ENCODE assay signal across 8 mouse cellular contexts in genomic region chr17:35700371-35700961, GRCm38 (mm10). TPM values are rescaled to one million over a fixed set of nuclear protein-coding genes. Genes with fewer than 3 reads are reported as not detected.
DNase-seq lines count a peak whose midpoint lies in the region; ATAC-seq and TF ChIP-seq lines count a peak whose summit lies in the region.

No protein-coding gene starts in this region.

- H3K27me3 ChIP-seq in intestine, postnatal 0 days (replicated peaks; ENCODE audit: control insufficient read depth, insufficient read depth, low read length), result no peaks in the 10 kb centered on the region
- H3K27me3 ChIP-seq in midbrain, embryonic 10.5 days (ENCODE audit: low read depth, poor library complexity, severe bottlenecking), result peaks cover 23% of the 10 kb centered on the region; the same call in 1 of the 2 replicates
- H3K27me3 ChIP-seq in spleen, adult 2 months (ENCODE audit: control insufficient read depth, insufficient read depth, low read length), result peaks cover 22% of the 10 kb centered on the region

- H3K9me3 ChIP-seq in intestine, postnatal 0 days (ENCODE audit: control insufficient read depth), result no peaks in the 10 kb centered on the region
- peaks cover 5% of the 10 kb centered on the region for H3K9me3 ChIP-seq in midbrain, embryonic 10.5 days (replicated peaks)

- peak; percentile 27 for TF ChIP-seq CTCF in intestine, postnatal 0 days (IDR thresholded peaks at IDR 0.05; ENCODE audit: low read depth)
- no peak for TF ChIP-seq CTCF in spleen, adult 2 months (IDR thresholded peaks at IDR 0.05; ENCODE audit: extremely low read depth, insufficient read depth, insufficient read length, insufficient replicate concordance)

- WGBS in intestine, postnatal 0 days, result 2% methylated on average over 37 of the region's 66 CpGs
- under 1% methylated on average over 65 of the region's 66 CpGs for WGBS in midbrain, embryonic 10.5 days
- WGBS in spleen, adult 2 months, result 2% methylated on average over 46 of the region's 66 CpGs

- peak overlapping the region; percentile 59 for H3K4me3 ChIP-seq in intestine, postnatal 0 days (ENCODE audit: low read depth, low read length)
- H3K4me3 ChIP-seq in midbrain, embryonic 10.5 days, result peak overlapping the region; percentile 84
- peak overlapping the region; percentile 53 for H3K4me3 ChIP-seq in spleen, adult 2 months (ENCODE audit: extremely low read depth, insufficient read depth, insufficient read length)

- H3K9ac ChIP-seq in intestine, postnatal 0 days (ENCODE audit: low read depth, low read length), result peak overlapping the region; percentile 56

- H3K4me2 ChIP-seq in intestine, postnatal 0 days (replicated peaks; ENCODE audit: low read depth), result peak overlapping the region; percentile 91

- intact Hi-C loops in left cerebral cortex, postnatal 36 days (cut with DNase I), result no loop called here

- peak; percentile 79 for DNase-seq in adipocyte (ENCODE audit: low spot score)
- peak; percentile 62 for DNase-seq in embryo, embryonic 10 days (ENCODE audit: low spot score)
- DNase-seq in left cerebral cortex, postnatal 36 days (ENCODE audit: low spot score in 2 of 2), result peak; percentile 81 to 88
- DNase-seq in midbrain, embryonic 10.5 days (ENCODE audit: low spot score), result peak; percentile 66
- peak in 1 of 2 experiments; percentile 25 for DNase-seq in spleen, adult 2 months (ENCODE audit: low read depth in 1 of 2, low spot score in 2 of 2)
- DNase-seq in B cell, adult 2 months, result no peak

- 0 out of 2 replicates have a peak, but pooled peaks have one; percentile 26 for ATAC-seq in granulocyte monocyte progenitor cell, adult 5-6 weeks (replicated peaks; ENCODE audit: poor library complexity, severe bottlenecking)
- peak; percentile 60 for ATAC-seq in intestine, postnatal 0 days

- H3K4me1 ChIP-seq in intestine, postnatal 0 days (replicated peaks; ENCODE audit: control insufficient read depth, insufficient read depth, low read length), result peaks cover 23% of the 10 kb centered on the region
- H3K4me1 ChIP-seq in midbrain, embryonic 10.5 days, result peaks cover 72% of the 10 kb centered on the region
- H3K4me1 ChIP-seq in spleen, adult 2 months (ENCODE audit: control insufficient read depth, insufficient read depth, insufficient read length), result peaks cover 10% of the 10 kb centered on the region; the same call in 1 of the 2 replicates

- no peaks in the 10 kb centered on the region for H3K36me3 ChIP-seq in intestine, postnatal 0 days (ENCODE audit: control insufficient read depth, insufficient read depth)
- peaks cover 44% of the 10 kb centered on the region for H3K36me3 ChIP-seq in midbrain, embryonic 10.5 days
- no peaks in the 10 kb centered on the region for H3K36me3 ChIP-seq in spleen, adult 2 months (ENCODE audit: control insufficient read depth, insufficient read depth, low read length)

- H3K27ac ChIP-seq in intestine, postnatal 0 days (ENCODE audit: low read depth, low read length), result peak overlapping the region; percentile 90
- peak overlapping the region; percentile 100 for H3K27ac ChIP-seq in midbrain, embryonic 10.5 days (replicated peaks)
- H3K27ac ChIP-seq in spleen, adult 2 months (ENCODE audit: insufficient read depth, low read length), result peak overlapping the region; percentile 54

- TF ChIP-seq POLR2A in spleen, adult 2 months (IDR thresholded peaks at IDR 0.05; ENCODE audit: low read depth, low read length), result no peak

RNA-seq across cellular contexts. Expression of gene Ddr1, which starts 4.0 kb away (rescaled TPM):
- total RNA-seq in granulocyte monocyte progenitor cell, adult 5-6 weeks (2014; fragmentation: Nextera tagmentation), result not detected in 2 replicates
- not detected in 2 replicates for total RNA-seq in granulocyte monocyte progenitor cell, adult 5-6 weeks (2017)
- polyA plus RNA-seq in intestine, postnatal 0 days (2015; fragmentation: Nextera tagmentation; extraction: Ambion mirVana), result 27.8 and 30.0 TPM in 2 replicates
- 10 to 100 TPM; 52.5 to 69.9 TPM for total RNA-seq in left cerebral cortex, postnatal 36 days (2021)
- polyA plus RNA-seq in midbrain, embryonic 10.5 days (2016; fragmentation: Nextera tagmentation; extraction: Ambion mirVana), result 142 and 193 TPM in 2 replicates
- 27.0 and 38.7 TPM in 2 replicates for polyA plus RNA-seq in spleen, adult 2 months (2012; rRNA removed)

RNA-seq across cellular contexts. Expression of gene Gtf2h4, which starts 26.9 kb away (rescaled TPM):
- total RNA-seq in granulocyte monocyte progenitor cell, adult 5-6 weeks (2014; fragmentation: Nextera tagmentation), result 20.3 and 41.9 TPM in 2 replicates
- 32.6 and 40.4 TPM in 2 replicates for total RNA-seq in granulocyte monocyte progenitor cell, adult 5-6 weeks (2017)
- 16.9 and 18.1 TPM in 2 replicates for polyA plus RNA-seq in intestine, postnatal 0 days (2015; fragmentation: Nextera tagmentation; extraction: Ambion mirVana)
- total RNA-seq in left cerebral cortex, postnatal 36 days (2021), result 10 to 100 TPM; 26.8 to 29.9 TPM
- polyA plus RNA-seq in midbrain, embryonic 10.5 days (2016; fragmentation: Nextera tagmentation; extraction: Ambion mirVana), result 50.1 and 52.3 TPM in 2 replicates
- 21.7 and 23.5 TPM in 2 replicates for polyA plus RNA-seq in spleen, adult 2 months (2012; rRNA removed)

RNA-seq across cellular contexts. Expression of gene Vars2, which starts 33.1 kb away (rescaled TPM):
- total RNA-seq in granulocyte monocyte progenitor cell, adult 5-6 weeks (2014; fragmentation: Nextera tagmentation), result 7.3 and 30.1 TPM in 2 replicates
- total RNA-seq in granulocyte monocyte progenitor cell, adult 5-6 weeks (2017), result 7.8 and 16.2 TPM in 2 replicates
- polyA plus RNA-seq in intestine, postnatal 0 days (2015; fragmentation: Nextera tagmentation; extraction: Ambion mirVana), result 6.0 and 6.3 TPM in 2 replicates
- total RNA-seq in left cerebral cortex, postnatal 36 days (2021), result 10 to 100 TPM; 30.1 to 40.0 TPM
- polyA plus RNA-seq in midbrain, embryonic 10.5 days (2016; fragmentation: Nextera tagmentation; extraction: Ambion mirVana), result 19.3 and 20.6 TPM in 2 replicates
- polyA plus RNA-seq in spleen, adult 2 months (2012; rRNA removed), result 28.9 and 37.3 TPM in 2 replicates

RNA-seq across cellular contexts. Expression of gene Mucl3, which starts 57.0 kb away (rescaled TPM):
- total RNA-seq in granulocyte monocyte progenitor cell, adult 5-6 weeks (2014; fragmentation: Nextera tagmentation), result not detected in 2 replicates
- total RNA-seq in granulocyte monocyte progenitor cell, adult 5-6 weeks (2017), result not detected in 2 replicates
- polyA plus RNA-seq in intestine, postnatal 0 days (2015; fragmentation: Nextera tagmentation; extraction: Ambion mirVana), result 2.8 and 16.7 TPM in 2 replicates
- total RNA-seq in left cerebral cortex, postnatal 36 days (2021), result not detected
- 0.17 and 0.22 TPM in 2 replicates for polyA plus RNA-seq in midbrain, embryonic 10.5 days (2016; fragmentation: Nextera tagmentation; extraction: Ambion mirVana)
- polyA plus RNA-seq in spleen, adult 2 months (2012; rRNA removed), result not detected in 2 replicates

Comparison
In these comparisons a context has a peak if more than half of its experiments do, and no peak if none do; other contexts are left out.
1. DNase-seq: peak in adipocyte (single experiment), embryo, embryonic 10 days (single experiment), left cerebral cortex, postnatal 36 days (2 of 2) and midbrain, embryonic 10.5 days (single experiment); none in B cell, adult 2 months (0 of 2).
2. Peak in every context shown above with its lines, with median percentiles within 50 percentile points of each other: H3K27ac ChIP-seq and H3K4me3 ChIP-seq.